Mouse (Mus musculus) R1 (cell line): ENCODE measurements around the gene Trp63.
A peak's percentile ranks its signal among the peaks of the same experiment; 100 is the strongest.

Experiments
- DNase-seq: peaks from one replicate; pipeline ENCODE4 v3.0.0-alpha.2; 2018; ENCODE audit warnings: low read depth, low spot score

The Trp63 gene

GRCm38 (mm10) chr16:25777501-25777900 is 93.9 kb downstream of the Trp63 start:
- no peak for DNase-seq

- DNase-seq: no peak
These were observed 96.4 kb downstream of the Trp63 start for GRCm38 (mm10) chr16:25779964-25780363.

GRCm38 (mm10) chr16:25784246-25784645 is 100.7 kb downstream of the Trp63 start:
- no peak for DNase-seq

- no peak for DNase-seq
These were observed 102.9 kb downstream of the Trp63 start for GRCm38 (mm10) chr16:25786457-25786856.

GRCm38 (mm10) chr16:25792640-25793266 is 109.2 kb downstream of the Trp63 start:
- DNase-seq: no peak

GRCm38 (mm10) chr16:25797732-25798294 is 114.2 kb downstream of the Trp63 start:
- peak; percentile 7 for DNase-seq

- DNase-seq: no peak
These were observed 116.1 kb downstream of the Trp63 start for GRCm38 (mm10) chr16:25799618-25800017.

GRCm38 (mm10) chr16:25804955-25805354 is 121.4 kb downstream of the Trp63 start:
- no peak for DNase-seq

- DNase-seq: no peak
These were observed 123.6 kb downstream of the Trp63 start for GRCm38 (mm10) chr16:25807116-25807515.

GRCm38 (mm10) chr16:25817753-25818624 is 134.4 kb downstream of the Trp63 start:
- peak; percentile 14 for DNase-seq

GRCm38 (mm10) chr16:25826016-25826415 is 142.5 kb downstream of the Trp63 start:
- DNase-seq: no peak

GRCm38 (mm10) chr16:25832576-25832975 is 149.0 kb downstream of the Trp63 start:
- DNase-seq: no peak

GRCm38 (mm10) chr16:25835301-25835700 is 151.7 kb downstream of the Trp63 start:
- no peak for DNase-seq

GRCm38 (mm10) chr16:25835723-25836122 is 152.2 kb downstream of the Trp63 start:
- DNase-seq: no peak

GRCm38 (mm10) chr16:25842996-25843395 is 159.4 kb downstream of the Trp63 start:
- DNase-seq: no peak

- DNase-seq: no peak
These were observed 160.1 kb downstream of the Trp63 start for GRCm38 (mm10) chr16:25843625-25844024.

- no peak for DNase-seq
These were observed 163.0 kb downstream of the Trp63 start for GRCm38 (mm10) chr16:25846611-25847010.

GRCm38 (mm10) chr16:25848474-25848873 is 164.9 kb downstream of the Trp63 start:
- DNase-seq: no peak

- DNase-seq: no peak
These were observed 166.3 kb downstream of the Trp63 start for GRCm38 (mm10) chr16:25849593-25850464.

- no peak for DNase-seq
These were observed 177.4 kb downstream of the Trp63 start for GRCm38 (mm10) chr16:25860731-25861505.
